8 mouse cellular contexts compared by ENCODE assay signal in genomic region chr7:79148711-79149266, GRCm38 (mm10). TPM values are rescaled to one million over a fixed set of nuclear protein-coding genes. Genes with fewer than 3 reads are reported as not detected.
DNase-seq lines count a peak whose midpoint lies in the region; ATAC-seq and TF ChIP-seq lines count a peak whose summit lies in the region.

Gene Mfge8 (minus strand): TSS chr7:79149060.

- peak within 1 kb of the TSS; percentile 70 for H3K27ac ChIP-seq in left cerebral cortex, adult 2 months

- no peak; the same call in 1 of the 2 replicates for TF ChIP-seq CTCF in left cerebral cortex, adult 2 months (IDR thresholded peaks at IDR 0.05)

- DNase-seq in gastrocnemius, postnatal 10 days, result peak; percentile 90
- DNase-seq in hindlimb bud, embryonic 11.5 days (ENCODE audit: extremely low spot score, low read depth, low spot score), result peak; percentile 75
- peak; percentile 69 to 77 for DNase-seq in left cerebral cortex, adult 2 months (ENCODE audit: extremely low spot score in 1 of 2, low spot score in 2 of 2)
- DNase-seq in right cerebral cortex, adult 18-20 months, result peak; percentile 76
- peak; percentile 55 for DNase-seq in urinary bladder, postnatal 10 days (ENCODE audit: low spot score)

- intact Hi-C loops in left cerebral cortex, adult 2 months (cut with DNase I), result loop anchor here (2.0 kb wide), 1 partner anchor 46 kb away; no protein-coding TSS in a partner anchor

- peak; percentile 83 for ATAC-seq in activated CD4-positive, CD25-positive, alpha-beta regulatory T cell, adult 4 months
- peak; percentile 98 for ATAC-seq in common myeloid progenitor, adult 5-6 weeks (replicated peaks; ENCODE audit: low read depth, poor library complexity, severe bottlenecking)
- ATAC-seq in megakaryocyte, adult 5-6 weeks (ENCODE audit: poor library complexity, severe bottlenecking), result peak; percentile 100

- H3K4me3 ChIP-seq in left cerebral cortex, adult 2 months, result peak within 1 kb of the TSS; percentile 44

RNA-seq across cellular contexts. Expression of gene Mfge8, which starts in this region (rescaled TPM):
- polyA plus RNA-seq in activated CD4-positive, CD25-positive, alpha-beta regulatory T cell, adult 4 months (2017; shearing (Covaris generic)), result 10 to 100 TPM; 21.9 to 23.7 TPM
- total RNA-seq in common myeloid progenitor, adult 5-6 weeks (2017), result 19.9 and 26.4 TPM in 2 replicates
- total RNA-seq in gastrocnemius, postnatal 10 days (2021), result 10 to 100 TPM; 75.9 to 82.3 TPM
- total RNA-seq in left cerebral cortex, adult 2 months (2021), result 100 to 1,000 TPM; 190 to 199 TPM
- total RNA-seq in megakaryocyte, adult 5-6 weeks (2015), result 4.0 and 9.2 TPM in 2 replicates
- 9.8 and 10.5 TPM in 2 replicates for total RNA-seq in megakaryocyte, adult 5-6 weeks (2017)

Comparison
In these comparisons a context has a peak if more than half of its experiments do, and no peak if none do; other contexts are left out.
1. Peak in every context shown above with its lines: DNase-seq, ATAC-seq, H3K4me3 ChIP-seq and H3K27ac ChIP-seq.